Mouse (Mus musculus): ENCODE data around the gene H2al1k.

GRCm38 (mm10) chrX:9302791-9303190, 47.6 kb upstream of the H2al1k start:
- TF ChIP-seq CTCF (IDR thresholded peaks at IDR 0.05; ENCODE audit: extremely low read depth, insufficient read depth, low read length) (no peak), POLR2A (IDR thresholded peaks at IDR 0.05; ENCODE audit: extremely low read depth, insufficient read depth, low read length) (no peak)

Measured in cortical plate, adult 2 months (tissue).